Mouse (Mus musculus): ENCODE data around the gene Cep164.

GRCm38 (mm10) chr9:45740584-45740980 is 87.9 kb downstream of the Cep164 start:
- TF ChIP-seq POLR2A (IDR thresholded peaks at IDR 0.05; ENCODE audit: borderline replicate concordance, control insufficient read depth, low read depth, low read length) (no peak), CTCF (IDR thresholded peaks at IDR 0.05; ENCODE audit: control insufficient read depth, insufficient read depth, low read length) (no peak)
